Mouse (Mus musculus) megakaryocyte, adult 5-6 weeks (primary cell): ENCODE measurements around the gene Olfr209. TPM values are rescaled to one million over a fixed set of nuclear protein-coding genes. Genes with fewer than 3 reads are reported as not detected.
A peak's percentile ranks its signal among the peaks of the same experiment; 100 is the strongest.
"Not testable (repeated sequence)": the region's sequence is repeated elsewhere in the genome, so short reads cannot be mapped to it uniquely, and the experiment has no call there.

Experiments
- ATAC-seq: 2 replicates; pipeline ENCODE4 v1.8.0; 2016; ENCODE audit warnings: mild to moderate bottlenecking, inconsistent platforms; ENCODE audit not compliant: poor library complexity, severe bottlenecking
- total RNA-seq, 2 experiments: library from RNA; stranded (forward) in 1 of 2; stranded (reverse) in 1 of 2; fragments of 153-499, 151-499 nt in 1 of 2; fragments of 221-1000, 200-1000 nt in 1 of 2; gene quantifications; 2 replicates each; pipeline versions ENCODE4 v1.2.3 to v1.2.4; 2015 to 2017

Olfr209 gene
- total RNA-seq (2015) (not detected in 2 replicates), total RNA-seq (2017) (not detected in 2 replicates)

DNA sequence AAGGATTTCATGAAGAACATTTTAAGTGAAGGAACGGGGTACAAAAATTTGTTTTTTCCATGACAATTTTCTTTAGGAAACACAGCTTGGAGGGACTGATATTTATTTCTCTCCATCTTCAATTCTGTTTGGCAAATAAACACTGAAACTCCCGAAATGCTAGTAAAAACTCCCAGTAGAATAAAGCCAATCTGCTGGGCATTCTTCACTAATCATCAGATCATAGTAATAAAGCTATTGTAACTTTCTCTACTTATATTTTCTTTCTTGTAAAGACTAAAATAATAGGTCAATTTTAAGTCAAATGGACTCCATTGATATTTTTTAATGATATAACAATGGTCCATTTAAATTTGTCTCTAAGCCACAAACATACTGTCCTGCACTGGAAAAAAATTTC is at the start of gene Olfr209:
Gene Olfr209, minus strand, starts transcription at position 101 of the 400 bp plus-strand sequence.
- no peak for ATAC-seq

GRCm38 (mm10) chr16:59413475-59413874 is 49.7 kb upstream of the Olfr209 start:
- ATAC-seq, result no peak

DNA sequence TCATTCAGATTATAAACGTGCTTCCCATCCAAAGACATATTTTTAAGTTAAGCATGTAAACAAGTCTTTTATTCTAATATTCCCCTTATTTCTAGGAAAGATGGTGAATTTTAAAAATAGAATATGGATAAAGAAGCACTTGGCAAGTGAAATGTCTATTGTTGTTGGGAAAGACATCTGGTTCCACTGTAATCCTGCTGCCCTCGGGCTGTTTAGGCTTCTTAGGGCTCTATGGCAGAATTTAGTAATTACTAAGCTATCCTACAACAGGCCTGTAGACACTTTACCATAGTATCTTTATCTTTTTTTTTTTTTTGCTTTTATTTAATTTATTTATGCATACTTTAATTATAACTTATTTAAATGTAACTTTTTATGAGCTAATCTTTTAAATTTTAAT is 46.0 kb upstream of the Olfr209 start:
- no peak for ATAC-seq

DNA sequence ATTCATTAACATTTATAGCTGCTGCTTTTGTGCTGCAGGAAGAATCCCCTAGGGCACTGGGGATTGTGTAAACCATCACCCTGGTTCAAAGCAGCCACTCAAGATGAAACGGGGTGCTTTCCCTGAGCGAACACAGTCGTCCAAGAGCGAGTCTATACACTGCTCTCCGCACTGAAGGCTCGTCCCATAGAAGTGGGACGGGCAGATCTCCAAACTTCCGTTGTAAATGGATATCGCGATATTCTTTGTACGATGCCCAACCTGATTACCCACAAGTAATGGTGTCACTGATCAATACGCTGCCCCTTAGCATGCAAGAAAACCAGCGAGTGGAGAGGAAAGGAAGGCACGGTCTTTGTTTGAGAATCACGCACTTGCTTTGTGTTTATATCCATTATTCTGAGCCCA is 45.6 kb upstream of the Olfr209 start:
- no peak for ATAC-seq

- no peak for ATAC-seq
Observed at GRCm38 (mm10) chr16:59407032-59407431, 43.2 kb upstream of the Olfr209 start, which contains the start of gene Gabrr3. Gabrr3 (plus strand) TSS chr16:59407332.

- ATAC-seq, result no peak
Observed at GRCm38 (mm10) chr16:59404798-59405197, 41.0 kb upstream of the Olfr209 start.

DNA sequence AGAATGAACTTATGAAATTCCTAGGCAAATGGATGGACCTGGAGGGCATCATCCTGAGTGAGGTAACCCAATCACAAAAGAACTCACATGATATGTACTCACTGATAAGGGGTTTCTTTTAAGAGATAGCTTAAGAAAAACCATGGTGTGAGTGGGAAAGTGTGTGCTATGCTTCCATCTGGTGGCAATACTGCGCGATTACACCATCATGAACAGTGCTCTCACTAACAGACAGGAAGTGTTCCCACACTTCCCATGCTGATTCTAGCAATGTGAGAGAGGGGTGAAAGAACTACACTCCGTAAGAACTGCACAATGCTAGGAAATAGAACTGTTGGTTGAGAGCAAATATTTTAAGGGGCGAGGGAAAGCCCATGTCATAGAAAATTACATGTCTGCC is 39.9 kb upstream of the Olfr209 start:
- ATAC-seq, result peak; percentile 64

- ATAC-seq, result no peak
Observed at GRCm38 (mm10) chr16:59401985-59402384, 38.2 kb upstream of the Olfr209 start.

DNA sequence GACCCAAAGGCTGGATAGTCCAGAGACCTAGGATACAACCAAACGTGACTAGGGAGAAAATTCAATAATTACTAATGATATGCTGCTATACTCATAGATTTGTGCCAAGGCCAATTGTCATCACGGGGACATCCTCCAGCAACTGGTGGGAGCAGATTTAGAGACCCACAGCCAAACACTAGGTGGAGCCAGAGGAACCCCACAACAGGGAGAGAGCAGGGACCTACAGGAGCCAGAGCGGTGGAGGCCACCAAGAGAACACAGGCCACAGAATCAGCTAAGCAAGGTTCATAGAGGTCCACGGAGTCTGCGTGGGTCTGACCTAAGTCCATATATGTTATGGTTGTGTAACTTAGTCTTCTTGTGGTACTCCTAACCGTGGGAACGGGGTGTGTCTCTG is 37.3 kb upstream of the Olfr209 start:
- ATAC-seq, result no peak; the same call in 1 of the 2 replicates

DNA sequence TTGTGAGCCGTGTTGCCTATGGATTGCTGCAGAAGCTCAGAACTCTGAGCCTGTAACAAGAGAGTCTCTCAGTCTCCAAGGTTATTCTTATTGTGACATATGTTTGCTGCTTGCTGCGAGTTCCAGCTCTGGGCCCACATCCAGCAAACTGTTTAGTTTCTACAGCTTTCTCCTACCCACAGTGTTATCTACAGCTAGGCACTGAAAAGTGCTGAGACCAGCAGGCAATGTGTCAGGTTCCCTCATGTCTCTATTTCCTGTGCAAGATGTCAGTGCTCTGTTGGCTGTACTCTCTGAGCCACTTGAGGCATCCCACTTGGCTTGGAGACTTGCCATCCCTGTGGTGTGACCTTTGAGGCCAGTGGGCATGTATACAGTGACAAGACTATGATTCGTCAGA is 29.5 kb upstream of the Olfr209 start:
- ATAC-seq, result no peak

DNA sequence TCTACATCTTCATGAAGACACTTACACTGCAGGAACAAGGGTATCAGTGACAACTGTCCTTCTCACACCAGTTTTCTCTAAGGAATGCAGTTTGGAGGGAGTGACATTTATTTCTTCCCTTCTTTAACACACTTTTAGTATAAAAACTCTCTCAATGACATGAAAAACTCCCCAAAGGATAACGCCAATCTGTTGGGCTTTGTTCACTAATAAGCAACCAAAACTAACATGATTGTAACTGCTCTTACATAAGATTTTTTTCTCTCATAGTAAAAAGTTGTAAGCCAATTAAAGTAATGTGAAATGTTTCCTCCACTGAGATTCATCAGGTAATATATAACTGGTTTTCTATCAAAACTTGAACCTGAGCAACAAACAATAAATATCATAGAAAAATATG is 14.6 kb downstream of the Olfr209 start, which contains the start of gene Olfr206:
Gene Olfr206, minus strand, starts transcription at position 101 of the 400 bp plus-strand sequence.
- ATAC-seq, result no peak

DNA sequence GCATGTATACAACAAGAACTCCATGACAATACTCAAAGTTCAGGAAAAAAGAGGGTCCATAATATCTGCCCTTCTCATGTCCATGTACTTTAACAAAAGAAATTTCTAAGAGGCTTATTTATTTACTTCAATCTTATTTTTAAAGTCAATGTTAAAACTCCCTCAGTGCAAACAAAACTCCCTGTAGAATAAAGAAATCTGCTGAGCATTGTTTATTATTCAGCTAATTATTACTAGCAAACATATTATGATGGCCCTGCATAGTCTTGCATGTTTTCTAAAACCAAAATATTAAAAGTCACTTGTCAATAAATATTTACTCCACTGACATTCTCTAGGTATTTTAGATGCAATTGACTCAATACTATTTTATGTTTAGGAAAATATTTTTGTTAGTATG is 32.8 kb downstream of the Olfr209 start, which contains the start of gene Olfr205:
Gene Olfr205, minus strand, starts transcription at position 101 of the 400 bp plus-strand sequence.
- no peak for ATAC-seq

DNA sequence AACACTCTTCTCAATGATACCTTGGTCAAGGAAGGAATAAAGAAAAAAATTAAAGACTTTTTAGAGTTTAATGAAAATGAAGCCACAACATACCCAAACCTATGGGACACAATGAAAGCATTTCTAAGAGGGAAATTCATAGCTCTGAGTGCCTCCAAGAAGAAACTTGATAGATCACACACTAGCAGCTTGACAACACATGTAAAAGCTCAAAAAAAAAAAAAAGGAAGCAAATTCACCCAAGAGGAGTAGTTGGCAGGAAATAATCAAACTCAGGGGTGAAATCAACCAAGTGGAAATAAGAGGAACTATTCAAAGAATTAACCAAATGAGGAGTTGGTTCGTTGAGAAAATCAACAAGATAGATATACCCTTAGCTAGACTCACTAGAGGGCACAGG is 40.5 kb downstream of the Olfr209 start:
- not testable (repeated sequence) for ATAC-seq

DNA sequence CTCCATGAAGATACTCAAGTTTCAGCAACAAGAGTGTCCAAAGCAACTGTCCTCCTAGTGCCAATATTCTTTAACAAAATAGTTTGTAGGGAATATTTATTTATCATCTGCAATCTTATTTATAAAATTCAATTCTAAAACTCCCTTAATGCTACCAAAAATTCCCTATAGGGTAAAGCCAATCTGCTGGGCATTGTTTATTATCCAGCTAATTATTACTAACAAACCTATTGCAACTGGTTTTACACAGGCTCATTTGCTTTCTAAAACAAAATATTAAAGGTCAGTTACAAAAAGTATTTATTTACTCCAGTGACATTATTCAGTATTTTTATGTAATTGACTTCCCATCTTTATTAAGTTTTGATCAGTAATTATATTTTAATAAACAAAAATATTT is 45.6 kb downstream of the Olfr209 start, which contains the start of gene Olfr204:
Gene Olfr204, minus strand, starts transcription at position 101 of the 400 bp plus-strand sequence.
- ATAC-seq, result no peak

Other genes starting within 250 kb of the Olfr209 start
- not detected in 2 replicates for gene Olfr194, start 242.9 kb downstream of the Olfr209 start, total RNA-seq (2015)
- not detected in 2 replicates for gene Olfr194, start 242.9 kb downstream of the Olfr209 start, total RNA-seq (2017)
- gene Olfr195, start 216.9 kb downstream of the Olfr209 start, total RNA-seq (2015), result not detected in 2 replicates
- not detected in 2 replicates for gene Olfr195, start 216.9 kb downstream of the Olfr209 start, total RNA-seq (2017)
- gene Olfr196, start 193.5 kb downstream of the Olfr209 start, total RNA-seq (2015), result not detected in 2 replicates
- gene Olfr196, start 193.5 kb downstream of the Olfr209 start, total RNA-seq (2017), result not detected in 2 replicates
- gene Olfr198, start 160.5 kb downstream of the Olfr209 start, total RNA-seq (2015), result not detected in 2 replicates
- gene Olfr198, start 160.5 kb downstream of the Olfr209 start, total RNA-seq (2017), result not detected in 2 replicates
- not detected in 2 replicates for gene Olfr199, start 144.2 kb downstream of the Olfr209 start, total RNA-seq (2015)
- not detected in 2 replicates for gene Olfr199, start 144.2 kb downstream of the Olfr209 start, total RNA-seq (2017)
- gene Olfr201, start 91.4 kb downstream of the Olfr209 start, total RNA-seq (2015), result not detected in 2 replicates
- not detected in 2 replicates for gene Olfr201, start 91.4 kb downstream of the Olfr209 start, total RNA-seq (2017)
- not detected in 2 replicates for gene Olfr202, start 77.2 kb downstream of the Olfr209 start, total RNA-seq (2015)
- not detected in 2 replicates for gene Olfr202, start 77.2 kb downstream of the Olfr209 start, total RNA-seq (2017)
- not detected in 2 replicates for gene Olfr203, start 65.1 kb downstream of the Olfr209 start, total RNA-seq (2015)
- gene Olfr203, start 65.1 kb downstream of the Olfr209 start, total RNA-seq (2017), result not detected in 2 replicates
- not detected in 2 replicates for gene Olfr204, start 45.7 kb downstream of the Olfr209 start, total RNA-seq (2015)
- gene Olfr204, start 45.7 kb downstream of the Olfr209 start, total RNA-seq (2017), result not detected in 2 replicates
- not detected in 2 replicates for gene Olfr205, start 32.9 kb downstream of the Olfr209 start, total RNA-seq (2015)
- not detected in 2 replicates for gene Olfr205, start 32.9 kb downstream of the Olfr209 start, total RNA-seq (2017)
- gene Olfr206, start 14.7 kb downstream of the Olfr209 start, total RNA-seq (2015), result not detected in 2 replicates
- gene Olfr206, start 14.7 kb downstream of the Olfr209 start, total RNA-seq (2017), result not detected in 2 replicates
- gene Gabrr3, start 43.3 kb upstream of the Olfr209 start, total RNA-seq (2015), result not detected in 2 replicates
- not detected in 2 replicates for gene Gabrr3, start 43.3 kb upstream of the Olfr209 start, total RNA-seq (2017)
- 25.3 and 28.4 TPM in 2 replicates for gene Riox2, start 107.8 kb upstream of the Olfr209 start, total RNA-seq (2015)
- gene Riox2, start 107.8 kb upstream of the Olfr209 start, total RNA-seq (2017), result 32.2 and 54.4 TPM in 2 replicates
- 29.8 and 43.1 TPM in 2 replicates for gene Crybg3, start 237.0 kb upstream of the Olfr209 start, total RNA-seq (2015)
- 56.3 and 59.4 TPM in 2 replicates for gene Crybg3, start 237.0 kb upstream of the Olfr209 start, total RNA-seq (2017)